Mouse (Mus musculus): ENCODE data around the gene Klc2.
A peak's percentile ranks its signal among the peaks of the same experiment; 100 is the strongest.
"Not testable (repeated sequence)": the region's sequence is repeated elsewhere in the genome, so short reads cannot be mapped to it uniquely, and the experiment has no call there.

Gene Klc2

GRCm38 (mm10) chr19:5118384-5118698, at the start of gene Klc2:
TSS of gene Klc2 (minus strand) at chr19:5118560.
- no peak for DNase-seq (ENCODE audit: low spot score in 2 of 2)

GRCm38 (mm10) chr19:5167477-5167876, 49.1 kb upstream of the Klc2 start:
- DNase-seq (ENCODE audit: low spot score in 2 of 2), result no peak

DNA sequence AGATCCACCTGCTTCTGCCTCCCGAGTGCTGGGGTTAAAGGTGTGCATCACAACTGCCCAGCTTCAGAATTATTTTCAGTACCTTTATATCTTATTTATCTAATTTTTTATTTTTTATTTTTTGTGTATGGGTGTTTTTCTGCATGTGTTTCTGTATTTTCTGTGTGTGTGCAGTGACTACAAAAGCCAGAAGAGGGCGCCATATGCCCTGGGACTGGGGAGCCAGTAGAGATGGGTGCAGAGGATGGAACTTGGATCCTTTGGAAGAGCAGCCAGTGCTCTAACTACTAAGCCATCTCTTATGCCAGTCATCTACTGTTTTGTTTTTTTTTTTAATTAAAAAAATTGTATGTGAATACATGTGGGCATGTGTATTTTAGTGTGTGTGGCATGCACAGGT, 46.0 kb upstream of the Klc2 start:
- no peak for DNase-seq (ENCODE audit: low spot score in 2 of 2)

DNA sequence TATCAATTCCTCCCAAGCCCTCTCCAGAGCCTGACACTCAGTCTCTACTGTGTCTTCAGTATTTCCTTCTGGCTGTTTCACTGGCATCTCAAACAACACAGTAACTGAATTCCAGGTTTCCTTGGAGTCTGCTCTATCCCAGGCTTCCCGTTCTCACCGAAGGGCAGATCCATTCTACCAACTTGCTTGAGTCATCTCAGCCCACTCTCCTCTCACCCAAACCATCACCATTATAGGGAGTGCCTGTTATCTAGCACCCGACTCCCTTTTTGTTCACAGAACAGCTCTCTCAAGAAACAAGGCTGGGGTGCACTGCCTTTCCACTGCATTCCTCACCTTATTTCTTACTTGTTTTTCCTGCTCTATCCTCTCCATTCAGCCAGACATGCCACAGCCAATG, 43.6 kb upstream of the Klc2 start:
- peak in 1 of 2 experiments; percentile 25 for DNase-seq (ENCODE audit: low spot score in 2 of 2)

DNA sequence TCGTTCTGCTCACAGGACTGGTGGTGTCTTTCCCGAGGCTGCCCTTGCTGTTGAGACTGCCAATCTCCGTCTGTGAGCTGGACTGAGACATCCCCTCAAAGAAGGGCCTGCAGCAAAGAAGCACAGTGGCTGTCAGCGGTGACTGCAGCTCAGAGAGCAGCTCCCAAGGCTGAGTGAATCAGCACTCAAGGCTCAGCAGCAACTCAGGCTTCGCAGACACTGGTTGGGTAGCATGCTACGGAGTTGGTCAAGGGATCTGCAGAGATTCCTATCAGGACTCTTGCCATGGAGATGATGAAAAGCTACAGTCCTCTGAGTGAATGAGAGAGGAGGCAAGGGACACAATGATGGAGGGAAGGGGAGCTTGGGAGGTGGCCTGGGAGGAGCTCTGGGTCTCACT, 33.9 kb upstream of the Klc2 start:
- DNase-seq (ENCODE audit: low spot score in 2 of 2), result no peak

GRCm38 (mm10) chr19:5151741-5152140, 33.4 kb upstream of the Klc2 start:
- DNase-seq (ENCODE audit: low spot score in 2 of 2), result no peak

DNA sequence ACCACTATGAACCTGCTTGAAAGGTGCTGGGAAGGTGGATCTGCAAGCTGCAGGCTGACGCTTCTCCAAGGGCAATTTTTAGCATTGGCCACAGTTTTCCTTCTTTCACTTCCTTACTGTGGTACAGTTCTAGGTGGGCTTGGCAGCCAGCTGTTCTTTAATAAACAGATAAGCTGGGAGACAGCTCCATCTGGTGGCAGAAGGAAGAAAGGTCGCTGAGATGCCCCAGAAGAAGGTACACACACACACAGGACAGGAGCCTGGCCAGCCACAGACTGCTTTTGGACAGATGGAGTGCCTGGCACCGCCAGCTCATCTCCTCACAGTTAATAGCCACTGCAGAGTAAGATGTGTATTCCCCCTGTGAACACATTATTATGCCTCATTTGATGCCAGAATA, 33.0 kb upstream of the Klc2 start:
- DNase-seq (ENCODE audit: low spot score in 2 of 2), result peak; percentile 38 to 84

GRCm38 (mm10) chr19:5150358-5150757, 32.0 kb upstream of the Klc2 start:
- peak; percentile 74 to 86 for DNase-seq (ENCODE audit: low spot score in 2 of 2)

DNA sequence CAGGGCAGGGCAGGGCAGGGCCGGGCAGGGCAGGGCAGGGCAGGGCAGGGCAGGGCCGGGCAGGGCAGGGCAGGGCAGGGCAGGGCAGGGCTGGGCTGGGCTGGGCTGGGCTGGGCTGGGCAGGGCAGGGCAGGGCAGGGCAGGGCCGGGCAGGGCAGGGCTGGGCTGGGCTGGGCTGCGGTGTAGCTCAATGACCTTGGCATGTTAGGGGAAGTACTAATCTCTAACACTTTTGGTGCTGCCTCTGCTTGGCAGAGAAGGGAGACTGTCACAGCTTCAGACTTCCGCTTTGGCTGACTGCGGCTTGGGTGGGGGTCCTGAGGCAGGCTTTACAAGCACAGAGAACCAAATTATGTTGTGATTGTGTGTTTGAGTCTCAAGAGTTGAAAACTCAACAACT, 30.7 kb upstream of the Klc2 start:
- not testable (repeated sequence) for DNase-seq (ENCODE audit: low spot score in 2 of 2)

DNA sequence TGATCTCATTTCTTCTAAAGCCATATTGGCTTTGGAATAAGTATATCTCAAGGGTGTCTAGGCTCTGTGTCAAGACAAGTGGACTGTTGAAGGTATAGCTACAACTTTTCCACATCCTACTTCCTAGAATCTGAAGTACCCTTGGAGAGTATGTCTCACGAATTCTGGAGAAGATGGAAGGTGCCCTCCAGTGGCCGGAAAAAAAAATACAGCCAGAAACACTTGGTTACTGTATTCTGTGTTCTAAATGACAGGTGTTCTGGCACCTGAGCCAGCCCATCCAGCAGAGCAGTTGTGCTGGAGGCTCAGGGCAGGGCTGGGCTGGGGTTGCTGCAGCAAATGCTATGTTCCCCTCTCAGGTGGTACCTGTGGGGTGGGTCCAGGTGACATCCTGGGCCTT, 21.3 kb upstream of the Klc2 start:
- peak in 1 of 2 experiments; percentile 84 for DNase-seq (ENCODE audit: low spot score in 2 of 2)

DNA sequence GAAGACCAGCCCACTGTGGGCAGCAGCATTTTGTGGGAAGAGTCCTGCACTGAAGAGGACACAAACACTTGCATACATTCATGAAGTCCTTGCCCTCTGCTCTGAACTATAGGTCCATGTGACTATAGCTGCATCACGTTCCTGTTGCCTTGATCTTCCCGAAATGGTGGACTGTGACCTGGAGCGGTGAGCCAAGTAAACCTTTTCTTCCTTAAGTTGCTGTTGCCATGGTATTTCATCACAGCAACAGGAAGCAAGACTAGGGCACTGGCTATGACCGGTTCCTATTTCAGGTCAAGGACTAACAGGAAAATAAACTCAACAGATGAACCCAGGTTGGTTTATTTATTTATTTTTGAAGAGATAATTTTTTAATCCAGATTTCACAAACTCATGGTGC, 12.9 kb upstream of the Klc2 start:
- no peak for DNase-seq (ENCODE audit: low spot score in 2 of 2)

DNA sequence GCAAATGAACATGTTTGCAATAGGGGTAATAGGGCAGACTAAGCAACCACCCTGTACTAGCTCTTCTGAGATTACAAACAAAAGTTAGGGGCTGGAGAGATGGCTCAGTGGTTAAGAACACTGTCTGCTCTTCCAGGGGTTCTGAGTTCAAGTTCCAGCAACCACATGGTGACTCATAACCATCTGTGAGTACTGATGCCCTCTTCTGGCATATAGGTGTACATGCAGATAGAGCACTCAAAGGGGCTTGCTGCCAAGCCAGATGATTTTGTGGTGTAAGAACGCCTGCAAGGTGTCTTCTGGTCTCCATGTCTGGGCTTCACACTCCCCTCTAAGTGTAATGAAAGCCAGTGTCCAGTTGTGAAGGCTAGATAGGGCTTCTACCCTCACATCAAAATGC, 11.4 kb upstream of the Klc2 start:
- DNase-seq (ENCODE audit: low spot score in 2 of 2), result no peak

DNA sequence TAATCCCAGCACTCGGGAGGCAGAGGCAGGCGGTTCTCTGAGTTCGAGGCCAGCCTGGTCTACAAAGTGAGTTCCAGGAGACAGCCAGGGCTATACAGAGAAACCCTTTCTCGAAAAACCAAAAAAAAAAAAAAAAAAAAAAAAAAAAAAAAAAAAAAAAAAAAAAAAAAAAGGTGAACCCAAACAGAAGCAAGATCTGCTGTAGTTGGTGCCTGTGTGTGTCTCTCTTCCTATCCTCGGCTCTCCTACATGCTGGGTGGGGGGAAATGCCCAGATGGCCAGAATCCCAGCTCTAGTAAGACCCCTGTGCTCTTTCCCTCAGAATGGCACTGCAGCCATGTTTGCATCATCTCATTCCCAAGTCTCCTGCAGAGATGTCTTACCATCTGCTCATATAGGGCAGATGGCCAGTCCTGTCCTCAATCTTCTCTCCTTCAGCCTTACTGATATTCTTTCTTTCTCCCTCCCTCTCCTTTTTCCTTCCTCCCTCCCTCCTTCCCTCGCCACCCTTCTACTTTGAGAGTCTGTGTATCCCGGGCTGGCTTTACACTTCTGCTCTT, 5.8 kb upstream of the Klc2 start:
- DNase-seq (ENCODE audit: low spot score in 2 of 2), result no peak

GRCm38 (mm10) chr19:5123241-5123640, 4.9 kb upstream of the Klc2 start:
- no peak for DNase-seq (ENCODE audit: low spot score in 2 of 2)

DNA sequence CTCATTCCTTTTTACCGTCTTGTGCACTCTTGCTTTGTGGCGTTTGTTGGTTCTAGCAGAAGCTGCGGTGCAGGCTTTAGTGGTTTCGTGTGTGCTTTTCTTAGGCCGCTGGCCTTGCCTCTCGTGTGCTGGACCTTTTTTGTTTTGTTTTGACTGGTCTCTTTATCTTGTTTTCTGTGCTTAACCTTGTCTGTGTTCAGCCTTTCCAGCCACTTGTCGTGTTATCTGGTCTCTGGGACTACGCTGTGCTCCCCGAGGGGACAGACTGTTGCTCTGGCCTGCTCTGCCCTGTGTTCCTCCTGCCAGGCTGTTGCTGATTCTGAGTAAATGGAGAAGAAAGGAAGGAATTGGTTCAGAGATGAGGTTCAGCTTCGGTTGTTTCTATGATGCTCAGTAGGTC, 4.1 kb upstream of the Klc2 start:
- DNase-seq (ENCODE audit: low spot score in 2 of 2), result no peak

- DNase-seq (ENCODE audit: low spot score in 2 of 2), result peak in 1 of 2 experiments; percentile 92
Measured at GRCm38 (mm10) chr19:5117494-5118383, 621 bp downstream of the Klc2 start.

DNA sequence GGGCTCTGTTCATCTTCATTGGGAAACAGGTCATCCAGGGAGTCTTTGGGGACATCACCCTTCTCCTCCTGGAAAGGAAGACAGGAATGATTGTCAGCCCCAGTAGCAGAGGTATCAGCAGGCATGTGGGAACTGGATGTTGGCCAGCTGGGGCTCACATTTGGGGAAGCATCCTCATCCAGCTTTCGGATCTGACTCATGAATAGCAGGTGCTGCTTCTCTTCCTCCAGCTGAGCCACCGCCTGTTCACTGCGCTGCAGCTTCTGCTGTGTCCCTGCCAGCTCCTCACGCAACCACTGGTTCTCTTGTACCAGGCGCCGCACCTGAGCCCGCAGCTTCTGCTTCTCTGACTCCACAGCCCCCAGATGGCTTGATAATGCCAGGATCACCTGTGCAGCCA, 4.6 kb downstream of the Klc2 start:
- peak in 1 of 2 experiments; percentile 68 for DNase-seq (ENCODE audit: low spot score in 2 of 2)

- no peak for DNase-seq (ENCODE audit: low spot score in 2 of 2)
Measured at GRCm38 (mm10) chr19:5109659-5110453, 8.5 kb downstream of the Klc2 start.

DNA sequence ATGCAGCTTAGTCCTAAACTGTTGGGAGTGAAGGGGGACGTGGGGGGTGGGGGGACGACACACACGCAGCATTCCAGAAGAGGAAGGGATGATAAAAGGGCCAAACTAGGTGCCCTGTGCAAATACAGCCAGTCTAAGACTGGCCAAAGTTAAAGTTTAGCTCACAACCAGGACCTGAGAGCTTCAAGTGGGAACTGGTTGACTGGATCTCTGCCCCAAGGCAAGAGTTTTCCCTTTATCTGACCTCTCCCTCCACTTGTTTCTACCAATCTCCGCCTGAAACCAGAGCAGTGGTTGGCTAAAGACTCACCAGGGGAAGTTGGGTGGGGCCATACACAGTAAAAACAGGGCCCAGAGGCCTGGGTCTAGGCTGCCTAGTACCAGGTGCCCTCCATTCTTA, 9.7 kb downstream of the Klc2 start:
- no peak for DNase-seq (ENCODE audit: low spot score in 2 of 2)

GRCm38 (mm10) chr19:5108271-5108575, 10.1 kb downstream of the Klc2 start:
- DNase-seq (ENCODE audit: low spot score in 2 of 2), result peak in 1 of 2 experiments; percentile 32

DNA sequence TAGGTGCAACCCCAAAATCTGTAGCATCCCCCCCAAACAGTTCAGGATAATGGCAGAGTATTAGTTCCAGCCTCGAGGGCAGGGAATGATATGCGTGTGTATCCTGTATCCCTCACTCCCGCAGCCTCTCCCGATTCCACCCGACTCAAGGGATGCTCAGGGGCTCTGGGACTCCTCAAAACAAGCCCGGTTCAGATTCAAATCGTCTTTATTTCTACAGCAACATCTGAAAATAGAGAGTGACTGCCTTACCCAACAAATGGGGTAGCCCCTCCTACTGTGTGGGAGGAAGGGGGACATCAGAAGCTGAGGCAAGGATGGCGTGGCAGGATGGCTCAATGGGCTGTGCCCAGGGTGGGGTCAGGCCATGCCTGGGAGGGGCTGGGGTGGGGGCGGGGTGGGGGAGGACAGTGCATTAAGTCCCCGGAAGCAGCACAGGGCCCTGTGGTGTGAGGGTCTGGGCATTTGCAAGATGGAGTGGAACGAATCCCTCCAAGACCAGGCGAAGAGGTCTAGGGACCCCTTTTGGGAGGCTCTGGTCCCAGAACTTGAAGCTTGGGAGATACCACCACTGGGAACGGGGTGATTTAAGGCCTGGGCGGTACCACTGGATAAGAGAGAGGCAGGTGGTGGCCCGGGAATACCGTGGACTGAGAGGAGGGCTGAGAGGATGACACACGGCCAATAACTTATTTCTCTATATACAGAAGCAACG, 10.6 kb downstream of the Klc2 start:
- no peak for DNase-seq (ENCODE audit: low spot score in 2 of 2)

- DNase-seq (ENCODE audit: low spot score in 2 of 2), result peak; percentile 96 to 99
Measured at GRCm38 (mm10) chr19:5106731-5107191, 11.6 kb downstream of the Klc2 start, which contains the start of gene Rab1b. TSS of gene Rab1b (minus strand) at chr19:5107072.

Measured in left cerebral cortex, adult 9 months (tissue).